Mouse (Mus musculus) megakaryocyte, adult 5-6 weeks (primary cell): ENCODE data around the gene Slc24a2. TPM values are rescaled to one million over a fixed set of nuclear protein-coding genes. Genes with fewer than 3 reads are reported as not detected.

ENCODE experiments used
- ATAC-seq: 2 replicates; pipeline ENCODE4 v1.8.0; 2016; ENCODE audit warnings: mild to moderate bottlenecking, inconsistent platforms; ENCODE audit not compliant: poor library complexity, severe bottlenecking
- total RNA-seq, 2 experiments: library from RNA; stranded (forward) in 1 of 2; stranded (reverse) in 1 of 2; fragments of 153-499, 151-499 nt in 1 of 2; fragments of 221-1000, 200-1000 nt in 1 of 2; gene quantifications; 2 replicates each; pipeline versions ENCODE4 v1.2.3 to v1.2.4; 2015 to 2017

The Slc24a2 gene
- total RNA-seq, 2 experiments from 2014 or later: not detected

- ATAC-seq: no peak
Observed at GRCm38 (mm10) chr4:87119758-87120157, 110.5 kb downstream of the Slc24a2 start.

DNA sequence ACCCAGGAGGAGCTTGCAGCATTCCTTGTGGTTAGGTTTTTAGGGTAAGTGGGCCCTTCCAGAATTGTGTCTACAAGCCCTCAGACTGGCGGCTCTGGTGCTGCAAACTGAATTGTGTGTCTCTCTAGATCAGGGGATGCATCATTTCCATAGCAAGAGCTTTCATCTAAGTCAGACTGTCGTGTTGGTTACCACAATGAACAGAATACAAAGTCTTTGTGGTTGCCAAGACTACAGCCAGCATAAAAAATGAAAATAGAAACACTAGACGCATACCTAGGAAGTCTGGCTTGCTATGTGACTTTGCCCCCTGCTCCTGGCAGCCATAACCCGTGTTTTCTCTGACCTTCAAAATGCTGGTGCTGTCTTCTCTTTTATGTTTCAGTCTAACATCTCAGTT, 114.6 kb downstream of the Slc24a2 start:
- no peak for ATAC-seq

DNA sequence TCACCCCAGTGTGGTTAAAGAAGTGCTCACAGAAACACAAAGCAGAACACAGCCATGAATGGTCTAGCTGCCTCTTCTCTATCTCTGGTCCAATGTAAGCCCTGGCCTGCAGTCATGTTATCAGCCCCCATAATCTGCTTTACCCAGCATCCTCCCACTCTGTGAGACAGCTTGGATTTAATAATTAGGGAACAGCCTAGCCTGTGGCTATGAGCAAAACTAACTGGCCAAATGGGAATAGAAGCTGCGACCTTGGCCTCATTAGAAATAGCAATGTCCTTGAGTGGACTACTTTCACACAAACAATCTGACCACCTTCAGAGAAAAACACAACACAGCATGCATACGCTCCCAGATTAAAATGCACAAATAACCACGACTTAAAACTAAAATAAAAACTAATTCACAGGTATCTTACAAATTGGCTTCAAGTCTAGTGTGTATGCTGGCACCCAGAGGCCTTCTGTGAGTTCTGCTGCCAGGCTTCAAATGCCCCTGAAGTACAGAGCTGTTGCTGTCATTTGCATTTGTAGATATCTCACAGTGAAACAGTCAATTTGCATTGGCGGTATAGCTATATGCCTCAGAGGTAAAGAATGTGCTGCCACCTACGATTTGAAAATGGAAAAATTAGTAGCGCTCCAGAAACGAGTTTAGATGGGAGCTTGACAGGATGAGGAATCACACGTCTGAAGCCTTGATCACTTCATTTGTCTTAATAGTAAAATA, 120.8 kb downstream of the Slc24a2 start:
- ATAC-seq: no peak

DNA sequence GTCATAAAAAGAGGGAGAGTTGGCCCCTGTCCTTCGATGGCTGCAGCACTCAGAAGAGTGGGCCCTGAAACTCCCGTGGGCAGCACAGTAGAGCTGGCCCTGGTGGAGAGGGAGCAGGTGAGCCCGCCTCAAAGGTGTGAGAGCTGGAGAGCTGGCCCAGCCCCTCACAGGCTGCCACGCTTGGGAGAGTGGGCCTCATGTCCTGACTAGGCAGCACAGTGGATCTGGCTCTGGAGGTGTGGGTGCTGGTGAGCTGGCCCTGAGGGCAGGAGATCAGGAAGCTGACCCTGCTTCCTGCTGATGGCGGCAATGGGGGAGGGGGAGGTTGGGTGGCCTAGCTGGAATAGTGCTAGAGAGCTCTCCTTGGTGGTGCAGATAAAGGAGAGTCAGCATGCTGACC, 129.3 kb downstream of the Slc24a2 start:
- ATAC-seq: no peak

- ATAC-seq: no peak
Observed at GRCm38 (mm10) chr4:87096186-87096585, 134.1 kb downstream of the Slc24a2 start.

- ATAC-seq: no peak
Observed at GRCm38 (mm10) chr4:87093612-87094011, 136.7 kb downstream of the Slc24a2 start.

DNA sequence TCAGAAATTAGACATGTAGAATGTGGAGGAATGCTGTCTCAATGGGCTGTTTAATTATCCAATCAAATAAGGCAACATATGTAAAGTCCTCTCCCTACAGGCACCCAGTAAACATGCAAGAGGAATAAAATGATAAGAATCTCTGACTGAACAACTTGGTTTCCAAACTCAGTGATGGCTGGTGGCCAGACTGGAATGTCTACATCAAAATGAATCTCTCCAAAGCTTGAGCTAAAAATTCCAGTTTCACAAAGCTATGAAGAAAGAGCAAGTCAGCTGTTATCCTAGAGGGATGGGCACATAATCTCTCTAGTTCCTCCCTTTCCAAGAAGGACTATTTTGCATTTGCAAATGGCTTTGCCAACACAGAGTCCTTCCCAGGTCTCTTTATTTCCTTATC, 139.4 kb downstream of the Slc24a2 start:
- ATAC-seq: no peak

DNA sequence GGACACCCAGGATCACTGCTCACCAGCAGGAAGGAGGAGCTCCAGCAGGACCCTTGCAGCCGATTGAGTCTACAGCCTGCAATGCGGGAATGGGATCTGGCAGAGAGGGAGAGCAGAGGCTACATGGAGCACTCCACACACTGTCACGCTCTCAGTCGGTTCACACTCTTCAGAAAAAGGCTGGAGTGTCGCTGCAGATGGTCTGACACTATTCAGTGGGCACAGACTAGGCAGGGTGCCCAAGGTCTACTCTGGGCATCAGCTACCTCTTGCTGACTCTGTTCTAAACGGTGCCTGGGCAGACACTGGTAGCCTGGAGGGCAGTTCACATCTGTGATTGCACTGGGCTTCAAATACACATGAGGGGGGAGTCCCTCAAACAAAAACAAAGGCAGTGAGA, 141.6 kb downstream of the Slc24a2 start:
- ATAC-seq: no peak

DNA sequence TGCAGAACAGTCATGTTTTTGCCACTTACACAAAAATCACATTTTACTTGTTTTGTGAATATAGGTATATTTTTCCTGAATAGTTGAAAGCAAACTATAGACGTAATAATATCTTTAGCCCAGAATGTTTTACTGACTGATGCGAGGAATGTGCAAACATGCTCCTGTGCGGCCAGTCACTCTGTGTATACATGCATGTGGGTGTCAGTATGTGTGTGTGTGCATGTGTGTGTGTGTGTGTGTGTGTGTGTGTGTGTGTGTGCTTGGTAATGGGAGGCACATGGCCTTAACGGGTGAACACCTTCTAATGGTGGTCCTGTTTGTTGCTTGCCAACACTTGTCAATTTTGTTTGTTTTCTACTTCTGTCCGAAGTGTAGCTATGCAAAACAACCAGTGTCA, 142.7 kb downstream of the Slc24a2 start:
- ATAC-seq: no peak

GRCm38 (mm10) chr4:87086933-87087577, 143.2 kb downstream of the Slc24a2 start:
- ATAC-seq: no peak

DNA sequence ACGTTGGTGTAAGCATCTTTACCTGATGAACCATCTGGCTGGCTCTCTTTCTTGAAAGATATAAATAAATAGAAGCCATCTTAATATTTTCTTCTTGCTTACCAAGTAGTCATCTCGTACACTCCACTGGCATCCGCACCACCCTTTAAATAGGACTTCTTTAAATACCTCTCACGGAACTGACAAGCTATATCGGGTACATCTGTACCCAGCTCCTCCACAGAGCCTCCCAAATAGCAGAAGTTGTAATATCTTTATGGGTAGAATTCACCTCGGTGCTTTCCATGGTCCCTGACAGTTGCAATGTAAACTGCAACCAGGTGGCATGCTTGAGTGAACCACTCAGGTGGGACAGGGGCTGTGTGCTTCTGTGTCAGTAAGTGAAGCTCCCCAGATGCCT, 149.0 kb downstream of the Slc24a2 start:
- ATAC-seq: no peak

GRCm38 (mm10) chr4:87079305-87079704, 151.0 kb downstream of the Slc24a2 start:
- ATAC-seq: no peak

- ATAC-seq: no peak
Observed at GRCm38 (mm10) chr4:87078726-87079125, 151.6 kb downstream of the Slc24a2 start.

DNA sequence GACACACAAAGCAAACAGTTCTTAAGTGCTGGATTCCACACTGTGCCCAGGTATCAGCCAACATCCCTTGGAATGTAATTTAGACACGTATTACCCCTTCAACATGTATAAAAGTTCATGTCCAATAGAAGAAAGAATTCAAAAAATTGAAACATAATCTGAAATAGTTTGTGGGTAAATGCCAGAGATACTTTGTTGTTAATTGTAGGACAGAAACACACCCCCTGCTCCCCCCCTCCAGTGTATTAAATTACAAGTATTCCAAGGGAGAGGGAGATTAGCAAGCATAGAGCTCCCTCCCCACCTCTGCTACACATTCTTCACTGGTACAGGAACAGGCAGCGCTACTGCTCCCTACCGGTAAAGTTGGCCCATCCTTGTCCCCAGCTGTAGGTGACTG, 154.5 kb downstream of the Slc24a2 start:
- no peak for ATAC-seq

DNA sequence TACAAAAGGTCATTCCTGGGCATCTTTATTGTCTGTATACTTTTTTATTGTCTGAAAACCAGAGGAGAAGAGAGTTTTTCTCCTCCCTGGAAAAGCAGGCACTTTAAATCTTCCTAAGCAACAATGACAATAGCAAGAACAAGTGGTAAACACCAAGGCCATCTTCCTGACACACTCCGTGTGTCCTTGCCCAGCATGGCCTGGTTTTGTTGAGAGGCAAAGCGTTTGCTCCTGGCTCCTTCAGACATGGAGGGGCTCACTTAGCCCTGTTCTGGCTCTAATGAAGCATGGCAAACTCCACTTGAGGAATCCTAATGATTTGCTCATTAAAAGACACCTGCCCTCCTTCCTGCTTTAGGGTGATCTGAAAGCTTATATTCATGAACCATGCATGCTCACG, 162.2 kb downstream of the Slc24a2 start:
- no peak for ATAC-seq

DNA sequence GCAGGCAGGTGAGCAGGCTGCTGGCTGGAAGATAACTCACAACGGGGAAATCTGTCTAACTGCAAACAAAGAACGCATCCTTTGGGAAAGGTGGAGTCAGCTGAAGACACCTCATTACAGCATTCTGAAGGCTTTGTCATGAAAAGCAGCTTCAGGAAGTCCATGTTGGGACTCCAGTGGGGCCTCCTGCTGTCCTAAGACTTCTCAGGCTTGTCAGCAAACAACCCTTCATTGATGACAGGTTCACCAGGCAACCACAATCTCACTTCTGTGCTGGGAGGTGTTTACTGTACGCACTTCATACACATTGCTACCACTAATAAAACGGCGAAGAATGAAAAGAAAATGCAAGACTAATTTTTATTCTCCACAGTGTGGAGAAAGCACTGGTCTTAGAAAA, 165.1 kb downstream of the Slc24a2 start:
- no peak for ATAC-seq

DNA sequence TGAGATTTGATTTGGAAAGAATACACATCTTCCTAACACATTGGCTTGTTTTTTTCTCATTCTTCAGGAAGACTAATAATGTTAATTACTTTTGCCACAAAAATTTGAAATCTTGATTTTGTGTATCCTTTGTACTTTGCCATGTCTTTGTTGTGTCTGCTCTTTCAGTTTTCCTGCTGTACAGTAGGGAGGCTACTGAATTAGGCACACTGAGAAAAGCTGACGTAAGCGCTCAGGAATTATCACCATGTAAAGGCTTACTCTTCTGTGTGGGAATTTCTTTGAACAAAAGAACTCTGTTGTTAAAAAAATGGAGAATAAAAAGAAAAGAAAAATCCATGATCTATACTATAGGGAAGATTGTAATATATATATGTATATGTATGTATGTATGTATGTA, 165.7 kb downstream of the Slc24a2 start:
- ATAC-seq: no peak

GRCm38 (mm10) chr4:87062771-87063253, 167.5 kb downstream of the Slc24a2 start:
- ATAC-seq: no peak

DNA sequence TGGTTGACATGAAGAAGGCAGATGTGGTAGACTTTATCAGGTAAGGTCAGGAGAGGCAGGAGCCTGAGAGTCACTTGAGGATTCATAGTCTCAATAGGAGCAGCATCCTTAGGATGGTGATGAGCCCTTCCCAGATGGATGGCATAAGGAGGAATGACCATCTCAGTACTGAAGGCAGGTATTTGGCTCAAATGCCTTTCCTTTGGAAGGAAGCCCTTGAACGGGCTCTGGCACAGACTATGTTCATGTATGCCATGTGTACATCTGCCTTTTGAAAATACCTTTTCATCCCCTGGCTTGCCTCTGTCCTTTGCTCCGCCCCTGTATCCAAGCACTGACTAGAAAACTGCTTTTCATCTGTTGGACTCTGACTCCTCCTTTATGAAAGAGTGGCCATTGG, 168.6 kb downstream of the Slc24a2 start:
- no peak for ATAC-seq

- no peak for ATAC-seq
Observed at GRCm38 (mm10) chr4:87057572-87057971, 172.7 kb downstream of the Slc24a2 start.

GRCm38 (mm10) chr4:87055768-87056167, 174.5 kb downstream of the Slc24a2 start:
- no peak for ATAC-seq

GRCm38 (mm10) chr4:87052881-87053280, 177.4 kb downstream of the Slc24a2 start:
- ATAC-seq: no peak

DNA sequence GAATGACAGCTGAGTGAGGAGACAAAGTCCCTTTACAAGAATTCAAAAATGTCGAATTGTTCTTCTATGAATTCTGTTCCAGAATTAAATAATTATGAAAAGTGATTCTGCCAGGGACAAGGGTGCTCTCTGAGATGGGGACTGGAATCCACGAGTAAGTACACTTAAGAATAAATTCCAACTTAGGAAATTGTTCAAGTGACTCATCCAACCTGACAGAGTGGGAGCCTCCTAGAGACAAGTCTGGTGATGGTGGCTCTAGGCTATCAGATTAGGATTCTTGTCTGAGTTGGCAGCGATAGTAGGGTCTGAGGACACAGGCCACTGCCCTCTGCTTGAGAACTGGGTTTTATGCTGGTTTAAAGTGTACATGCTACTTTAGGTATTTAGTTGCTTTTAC, 181.2 kb downstream of the Slc24a2 start:
- no peak for ATAC-seq
